Mouse (Mus musculus) limb, embryonic 10.5 days (tissue): ENCODE measurements at regions not wholly inside any gene's neighbourhood (a gene's known extent, or its start where the extent isn't known, plus 50 kb on each side); places are given as distances from the start of the nearest gene placed in this dataset.

ENCODE experiments used
- DNase-seq: peaks from one replicate; pipeline ENCODE4 v3.0.0-alpha.2; 2017; ENCODE audit warnings: low spot score
- H3K27ac ChIP-seq: fragments of 300-500 bp; sonication (generic); 2 replicates; pipeline ENCODE4 v1.5.1; 2016; ENCODE audit warnings: mild to moderate bottlenecking
- H3K27me3 ChIP-seq: fragments of 300-500 bp; sonication (generic); 2 replicates; pipeline ENCODE4 v1.6.1; 2016; ENCODE audit warnings: low read depth, mild to moderate bottlenecking; ENCODE audit not compliant: poor library complexity, severe bottlenecking
- H3K36me3 ChIP-seq: fragments of 300-500 bp; sonication (generic); 2 replicates; pipeline ENCODE4 v1.6.1; 2016; ENCODE audit warnings: mild to moderate bottlenecking, moderate library complexity
- H3K4me1 ChIP-seq: fragments of 300-500 bp; sonication (generic); 2 replicates; pipeline ENCODE4 v1.6.1; 2016
- H3K4me3 ChIP-seq: fragments of 300-500 bp; sonication (generic); 2 replicates; pipeline ENCODE4 v1.5.1; 2016; ENCODE audit warnings: mild to moderate bottlenecking, moderate library complexity
- H3K9me3 ChIP-seq: fragments of 300-500 bp; sonication (generic); replicated peaks from 2 replicates; pipeline ENCODE4 v1.6.1; 2016; ENCODE audit warnings: mild to moderate bottlenecking
- WGBS: fragments of 180-500 bp; shearing (Covaris S2); methylation state at CpG from one replicate; pipeline ENCODE4 v1.1.7; 2016; 5-methylcytosine and 5-hydroxymethylcytosine counted together

DNA sequence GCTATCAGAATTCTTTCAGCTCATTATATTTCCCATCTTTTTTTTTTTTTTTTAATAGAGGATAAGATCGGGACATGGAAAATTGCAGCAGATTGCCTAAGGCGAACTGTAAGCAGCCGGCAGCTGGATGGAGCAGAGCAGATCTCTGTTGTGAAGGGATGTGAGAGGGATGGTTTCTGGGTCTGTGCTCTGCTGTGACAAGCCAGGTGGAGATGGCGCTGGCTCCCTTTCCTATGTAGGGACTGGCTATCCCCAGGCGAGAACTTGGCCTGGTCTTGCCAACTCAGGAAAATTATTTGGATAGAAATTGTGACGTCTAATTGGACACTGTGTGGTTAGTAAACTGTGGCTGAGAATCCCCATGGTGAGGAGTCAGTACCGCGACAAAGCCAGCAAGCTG, 161.3 kb upstream of the Npvf start:
- DNase-seq = no peak
- Histone ChIP-seq H3K27ac (no peak overlapping the region), H3K36me3 (no peaks in the 10 kb centered on the region), H3K4me3 (no peak overlapping the region), H3K9me3 (no peaks in the 10 kb centered on the region), H3K27me3 (0 out of 2 replicates have a peak, but pooled peaks cover 2% of the 10 kb centered on the region), H3K4me1 (peaks cover 61% of the 10 kb centered on the region)
- 91% methylated on average over 8 of the region's 8 CpGs for WGBS

GRCm38 (mm10) chr6:50817430-50817829, 163.2 kb upstream of the Npvf start:
- H3K9me3 ChIP-seq = no peaks in the 10 kb centered on the region
- 0 out of 2 replicates have a peak, but pooled peaks cover 6% of the 10 kb centered on the region for H3K27me3 ChIP-seq
- 90% methylated on average over 10 of the region's 10 CpGs for WGBS
- peaks cover 63% of the 10 kb centered on the region for H3K4me1 ChIP-seq
- H3K27ac ChIP-seq = no peak overlapping the region
- no peaks in the 10 kb centered on the region for H3K36me3 ChIP-seq
- no peak for DNase-seq
- no peak overlapping the region for H3K4me3 ChIP-seq

DNA sequence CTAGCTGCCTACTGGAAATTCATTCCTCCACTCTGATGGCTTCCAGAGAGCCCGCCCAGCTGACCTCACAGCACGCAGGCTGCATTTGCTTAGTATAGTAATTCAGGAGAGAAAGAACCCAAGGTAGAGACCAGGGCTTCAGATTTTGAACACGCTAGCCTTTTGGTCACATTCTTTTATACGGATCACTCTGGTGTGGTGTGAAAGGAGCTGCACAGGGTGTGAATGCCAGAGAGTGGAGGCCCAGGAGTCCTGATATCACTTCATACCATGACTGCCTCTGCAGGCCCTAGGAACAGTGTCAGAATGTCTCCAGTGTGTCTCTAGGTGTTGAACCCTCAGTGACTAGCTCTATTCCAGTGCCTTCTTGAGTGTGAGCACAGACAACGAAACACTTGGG, 164.2 kb upstream of the Npvf start:
- Histone ChIP-seq H3K4me3 (no peak overlapping the region), H3K27me3 (peaks cover 9% of the 10 kb centered on the region; the same call in 1 of the 2 replicates), H3K27ac (peak overlapping the region; percentile 56), H3K9me3 (no peaks in the 10 kb centered on the region), H3K36me3 (no peaks in the 10 kb centered on the region), H3K4me1 (peaks cover 63% of the 10 kb centered on the region)
- WGBS = 91% methylated on average over 5 of the region's 5 CpGs
- no peak for DNase-seq

DNA sequence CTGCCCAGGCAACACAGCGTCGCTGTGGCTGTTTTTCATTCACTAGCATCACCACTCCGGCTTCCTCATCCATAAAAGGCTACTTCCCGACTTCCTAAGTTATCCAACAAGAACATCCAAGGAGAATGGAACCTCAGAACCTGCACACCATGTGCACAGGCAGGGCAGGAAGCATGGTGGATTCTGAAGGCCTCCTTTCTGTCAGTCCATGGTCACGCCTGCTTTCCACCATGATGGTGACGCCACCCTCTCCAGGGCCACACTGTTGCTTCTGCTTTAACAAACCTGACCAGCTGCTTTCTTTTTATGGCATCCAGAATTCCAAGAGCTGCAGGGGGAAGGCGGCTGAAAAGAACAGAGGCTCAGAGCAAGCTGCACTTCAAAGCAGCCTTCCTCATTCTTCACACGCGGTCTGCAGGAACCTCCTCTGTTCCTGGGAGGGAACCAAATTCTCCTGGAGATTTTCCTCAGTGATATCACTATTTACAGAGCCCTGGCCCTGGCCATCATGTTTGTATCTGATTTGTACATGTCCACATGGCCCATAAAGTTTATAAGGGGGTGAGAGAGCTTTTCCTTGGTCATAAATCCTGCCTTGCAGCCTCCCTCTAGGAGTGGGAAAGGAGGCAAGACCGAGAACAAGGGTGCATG, 164.8 kb upstream of the Npvf start:
- 47% methylated on average over 10 of the region's 10 CpGs for WGBS
- H3K4me1 ChIP-seq = peaks cover 63% of the 10 kb centered on the region
- peak overlapping the region; percentile 56 for H3K27ac ChIP-seq

GRCm38 (mm10) chr6:50821401-50822235, 167.4 kb upstream of the Npvf start:
- H3K4me3 ChIP-seq = no peak overlapping the region

More for the DNA sequence above, 164.8 kb upstream of the Npvf start:
- DNase-seq = peak; percentile 50
- no peaks in the 10 kb centered on the region for H3K9me3 ChIP-seq
- no peak overlapping the region for H3K4me3 ChIP-seq
- H3K27me3 ChIP-seq = peaks cover 11% of the 10 kb centered on the region; the same call in 1 of the 2 replicates
- no peaks in the 10 kb centered on the region for H3K36me3 ChIP-seq

DNA sequence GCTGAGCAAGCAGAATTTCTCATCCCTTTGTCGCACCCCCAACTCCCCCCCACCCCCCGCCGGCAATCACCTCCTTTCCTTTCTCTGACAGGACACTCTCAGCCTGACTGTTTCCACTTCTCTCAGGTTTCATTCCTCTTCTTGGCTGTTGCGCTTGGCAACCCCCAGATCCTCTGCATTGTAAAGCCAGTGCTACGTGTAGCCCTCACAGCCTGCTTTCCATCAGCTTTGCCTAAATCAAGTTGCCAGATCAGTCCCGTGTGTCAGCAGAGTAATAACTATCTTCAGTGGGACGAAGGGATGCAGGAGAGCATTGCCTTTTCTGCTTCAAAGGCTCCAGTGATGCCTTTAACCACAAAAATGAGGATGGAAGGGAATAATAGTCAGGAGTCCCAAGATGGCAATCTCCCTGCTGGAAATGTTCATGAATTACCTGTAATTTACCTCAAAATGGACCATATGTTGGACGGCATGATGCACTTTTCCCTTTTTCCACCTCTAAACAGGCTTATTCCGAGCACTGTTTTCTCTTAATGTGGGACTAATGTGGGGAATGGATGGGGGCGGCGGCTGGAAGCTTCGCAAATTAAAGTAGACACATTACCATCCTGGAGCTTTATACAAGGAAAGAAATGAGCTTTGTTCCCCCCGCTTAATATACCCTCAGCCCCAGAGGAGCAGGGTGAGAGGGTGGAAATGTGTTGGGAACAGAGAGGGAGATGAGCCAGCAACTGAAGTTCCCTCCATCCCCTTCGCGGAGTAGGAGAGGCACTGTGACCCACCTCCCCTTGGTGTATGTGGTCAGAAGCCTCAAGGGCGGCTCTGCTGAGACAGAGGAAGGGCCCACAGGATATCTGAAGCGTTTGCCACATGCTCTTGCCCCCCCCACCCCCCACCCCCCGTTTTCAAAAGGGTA, 168.3 kb upstream of the Npvf start:
- Histone ChIP-seq H3K27ac (peak overlapping the region; percentile 72; the same call in 1 of the 2 replicates), H3K4me1 (peaks cover 62% of the 10 kb centered on the region), H3K9me3 (no peaks in the 10 kb centered on the region), H3K4me3 (no peak overlapping the region), H3K36me3 (no peaks in the 10 kb centered on the region), H3K27me3 (peaks cover 11% of the 10 kb centered on the region; the same call in 1 of the 2 replicates)
- 41% methylated on average over 18 of the region's 18 CpGs for WGBS
- DNase-seq = no peak

More at GRCm38 (mm10) chr6:50821401-50822235, 167.4 kb upstream of the Npvf start:
- DNase-seq = no peak
- H3K36me3 ChIP-seq = no peaks in the 10 kb centered on the region
- 47% methylated on average over 12 of the region's 12 CpGs for WGBS
- peaks cover 62% of the 10 kb centered on the region for H3K4me1 ChIP-seq
- no peaks in the 10 kb centered on the region for H3K9me3 ChIP-seq
- H3K27ac ChIP-seq = peak overlapping the region; percentile 72
- peaks cover 11% of the 10 kb centered on the region; the same call in 1 of the 2 replicates for H3K27me3 ChIP-seq

GRCm38 (mm10) chr6:50823220-50823910, 169.1 kb upstream of the Npvf start:
- no peaks in the 10 kb centered on the region for H3K36me3 ChIP-seq
- H3K27ac ChIP-seq = peak overlapping the region; percentile 72
- 12% methylated on average over 18 of the region's 18 CpGs for WGBS
- DNase-seq = peak; percentile 46
- no peaks in the 10 kb centered on the region for H3K9me3 ChIP-seq
- H3K27me3 ChIP-seq = peaks cover 11% of the 10 kb centered on the region; the same call in 1 of the 2 replicates
- peaks cover 61% of the 10 kb centered on the region for H3K4me1 ChIP-seq
- peak overlapping the region; percentile 30 for H3K4me3 ChIP-seq

DNA sequence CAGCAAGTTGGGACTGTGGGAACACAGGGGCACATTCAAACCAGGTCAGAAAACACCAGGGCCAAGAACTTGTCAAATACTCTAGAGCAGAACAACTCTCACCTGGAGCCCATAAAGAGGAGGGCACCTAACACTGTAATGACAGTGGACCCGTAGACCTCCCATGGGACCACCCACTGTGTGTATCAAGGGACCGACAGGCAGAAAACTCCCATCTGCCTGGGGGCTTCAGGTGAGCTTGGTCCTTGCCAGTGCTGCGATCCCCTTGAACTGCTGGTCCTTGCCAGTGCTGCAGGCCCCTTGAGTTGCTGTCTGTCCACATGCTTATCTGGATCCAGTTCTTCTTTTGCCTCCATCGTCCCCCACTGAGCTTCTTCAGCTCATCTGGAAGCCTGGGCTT, 170.2 kb upstream of the Npvf start:
- Histone ChIP-seq H3K4me3 (no peak overlapping the region), H3K36me3 (no peaks in the 10 kb centered on the region), H3K27ac (no peak overlapping the region), H3K9me3 (no peaks in the 10 kb centered on the region), H3K27me3 (peaks cover 11% of the 10 kb centered on the region; the same call in 1 of the 2 replicates), H3K4me1 (peaks cover 50% of the 10 kb centered on the region)
- WGBS = 69% methylated on average over 4 of the region's 4 CpGs
- no peak for DNase-seq

GRCm38 (mm10) chr6:50831725-50832124, 177.5 kb upstream of the Npvf start:
- H3K4me3 ChIP-seq = no peak overlapping the region
- 47% methylated on average over 5 of the region's 5 CpGs for whole genome bisulfite sequencing
- H3K4me1 ChIP-seq = peaks cover 6% of the 10 kb centered on the region; the same call in 1 of the 2 replicates
- no peak for DNase-seq
- H3K27ac ChIP-seq = no peak overlapping the region
- H3K9me3 ChIP-seq = no peaks in the 10 kb centered on the region
- H3K27me3 ChIP-seq = no peaks in the 10 kb centered on the region
- no peaks in the 10 kb centered on the region for H3K36me3 ChIP-seq

- DNase-seq = no peak
- no peaks in the 10 kb centered on the region for H3K36me3 ChIP-seq
- 67% methylated on average over 6 of the region's 6 CpGs for WGBS
Measured at GRCm38 (mm10) chr6:50835997-50836625, 181.9 kb upstream of the Npvf start.

DNA sequence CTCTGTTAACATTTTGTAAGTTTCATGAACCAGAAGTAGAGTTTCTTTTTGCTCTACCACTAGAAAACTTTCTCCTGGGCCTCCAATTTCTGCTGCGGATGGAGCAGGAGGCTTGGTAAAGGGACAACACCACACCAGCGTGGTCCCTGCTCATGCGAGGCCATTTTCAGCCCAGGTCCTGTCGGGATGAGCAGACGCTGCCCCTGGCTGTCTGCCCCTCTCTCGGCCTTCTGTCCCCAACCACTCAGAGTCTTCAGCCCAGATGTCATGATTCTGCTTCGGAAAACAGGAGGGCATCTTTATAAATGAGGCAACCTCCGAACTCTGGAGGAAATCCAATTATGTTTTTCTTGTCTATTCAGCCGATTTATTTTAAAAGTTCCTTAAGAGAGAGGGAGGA, 186.6 kb upstream of the Npvf start:
- Histone ChIP-seq H3K27ac (no peak overlapping the region), H3K4me3 (no peak overlapping the region), H3K4me1 (peaks cover 3% of the 10 kb centered on the region; the same call in 1 of the 2 replicates), H3K36me3 (no peaks in the 10 kb centered on the region), H3K9me3 (no peaks in the 10 kb centered on the region), H3K27me3 (no peaks in the 10 kb centered on the region)
- DNase-seq = no peak
- WGBS = 71% methylated on average over 9 of the region's 9 CpGs

More at GRCm38 (mm10) chr6:50835997-50836625, 181.9 kb upstream of the Npvf start:
- peaks cover 6% of the 10 kb centered on the region; the same call in 1 of the 2 replicates for H3K4me1 ChIP-seq
- H3K4me3 ChIP-seq = no peak overlapping the region
- H3K9me3 ChIP-seq = no peaks in the 10 kb centered on the region
- H3K27ac ChIP-seq = no peak overlapping the region
- H3K27me3 ChIP-seq = no peaks in the 10 kb centered on the region
